Mouse (Mus musculus): ENCODE results near the gene Prkcb. TPM values are rescaled to one million over a fixed set of nuclear protein-coding genes. Genes with fewer than 3 reads are reported as not detected.

The Prkcb gene
- polyA plus RNA-seq, 1 experiment from 2014 or later: 117 TPM

DNA sequence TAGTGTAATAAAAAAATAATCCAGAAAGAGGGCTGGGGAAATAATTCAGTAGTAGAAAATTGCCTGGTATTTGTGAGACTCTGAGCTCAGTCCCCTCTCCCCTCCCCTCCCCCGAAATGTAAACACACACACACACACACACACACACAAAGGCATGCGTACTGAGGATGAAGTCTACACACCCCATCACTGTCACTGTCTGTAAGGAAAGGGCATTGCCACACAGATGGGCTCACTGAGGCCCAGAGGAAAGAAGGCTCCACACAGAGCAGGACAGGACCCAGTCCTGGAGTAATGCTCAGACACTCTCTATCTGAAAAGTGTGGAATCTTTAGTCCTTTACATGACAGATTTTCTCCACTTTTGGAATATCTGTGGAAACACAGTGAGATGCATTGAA is 178.2 kb downstream of the Prkcb start:
- Histone ChIP-seq H3K27ac (no peak overlapping the region), H3K4me2 (no peak overlapping the region), H3K36me3 (replicated peaks) (no peaks in the 10 kb centered on the region), H3K9ac (no peak overlapping the region), H3K27me3 (replicated peaks) (0 out of 2 replicates have a peak, but pooled peaks cover 3% of the 10 kb centered on the region), H3K9me3 (no peaks in the 10 kb centered on the region), H3K4me1 (no peaks in the 10 kb centered on the region), H3K4me3 (no peak overlapping the region)
- no peak; the same call in 1 of the 2 replicates for ATAC-seq (replicated peaks)
- 88% methylated on average over 2 of the region's 2 CpGs for WGBS

DNA sequence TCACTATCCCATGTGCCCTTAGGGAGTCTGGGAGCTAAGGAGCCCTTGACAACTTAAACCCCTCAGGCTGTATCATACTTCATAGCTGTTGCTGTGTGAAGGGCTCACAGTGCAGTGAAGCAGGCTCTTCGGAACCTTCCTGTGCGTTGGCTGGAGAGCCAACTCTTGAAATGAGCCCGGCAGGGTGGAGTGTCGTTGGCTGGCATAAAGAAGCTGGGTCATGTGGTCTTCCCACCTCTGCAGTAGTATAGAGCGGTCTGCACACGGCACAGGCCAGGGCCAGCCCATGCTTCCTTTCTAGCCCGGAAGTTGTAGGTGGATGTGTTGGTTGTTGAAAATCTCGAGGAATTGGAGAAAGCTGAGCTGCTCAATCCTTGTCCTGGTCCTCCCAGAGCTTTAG is 179.3 kb downstream of the Prkcb start:
- Histone ChIP-seq H3K36me3 (replicated peaks) (no peaks in the 10 kb centered on the region), H3K9ac (no peak overlapping the region), H3K4me1 (no peaks in the 10 kb centered on the region), H3K27ac (no peak overlapping the region), H3K27me3 (replicated peaks) (0 out of 2 replicates have a peak, but pooled peaks cover 3% of the 10 kb centered on the region), H3K9me3 (no peaks in the 10 kb centered on the region), H3K4me3 (no peak overlapping the region), H3K4me2 (no peak overlapping the region)
- ATAC-seq (replicated peaks): 0 out of 2 replicates have a peak, but pooled peaks have one; percentile 40
- 86% methylated on average over 8 of the region's 8 CpGs for WGBS

DNA sequence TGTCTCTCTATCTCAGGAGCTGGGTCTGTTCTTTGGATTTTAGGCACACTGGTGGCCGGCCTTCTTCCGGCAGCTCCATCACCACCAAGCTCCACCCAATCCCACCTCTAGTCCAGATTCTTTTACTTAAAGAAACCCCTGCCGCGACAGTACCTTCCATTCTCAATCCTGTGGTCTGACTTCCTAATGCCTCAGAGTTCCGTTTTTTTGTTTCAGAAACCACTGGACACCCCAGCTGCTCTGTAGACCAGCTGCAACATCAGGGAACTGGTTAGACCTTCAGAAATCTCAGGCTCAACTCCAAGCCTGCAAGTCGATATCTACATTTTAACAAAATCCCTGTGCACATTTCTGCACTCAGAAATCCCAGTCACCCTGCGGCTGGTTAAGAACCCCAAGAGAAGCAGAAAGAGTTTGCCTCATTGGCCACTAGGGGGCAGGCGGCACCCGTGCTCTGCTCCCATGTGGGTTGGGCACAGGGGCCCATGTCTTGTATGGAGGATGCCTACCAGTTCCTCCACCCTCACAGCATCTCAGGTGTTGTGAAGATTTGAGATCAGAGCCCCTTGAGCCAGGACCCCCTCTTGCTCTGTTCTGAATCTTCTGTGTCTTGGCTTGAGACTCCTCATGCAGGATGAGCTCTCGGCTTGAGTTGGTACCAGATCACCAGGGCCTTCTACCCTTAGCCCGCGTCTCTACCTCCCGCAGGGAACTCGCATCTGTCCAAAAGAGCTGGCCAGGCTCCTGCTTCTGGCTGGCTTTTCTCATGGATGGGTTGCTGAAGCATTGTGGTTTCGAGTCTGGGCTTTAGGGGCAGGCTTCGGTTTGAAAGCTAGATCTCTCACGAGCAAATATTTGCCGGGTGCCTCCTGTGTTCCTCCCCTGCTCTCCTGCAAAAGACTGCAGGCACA is 182.1 kb downstream of the Prkcb start:
- WGBS: 55% methylated on average over 18 of the region's 18 CpGs
- H3K4me1 ChIP-seq: no peaks in the 10 kb centered on the region
- 0 out of 2 replicates have a peak, but pooled peaks cover 4% of the 10 kb centered on the region for H3K9me3 ChIP-seq
- H3K9ac ChIP-seq: no peak overlapping the region
- no peak overlapping the region for H3K4me3 ChIP-seq
- ATAC-seq (replicated peaks): peak; percentile 82; the same call in 1 of the 2 replicates
- H3K4me2 ChIP-seq: no peak overlapping the region
- H3K36me3 ChIP-seq (replicated peaks): no peaks in the 10 kb centered on the region
- H3K27ac ChIP-seq: no peak overlapping the region
- H3K27me3 ChIP-seq (replicated peaks): no peaks in the 10 kb centered on the region

DNA sequence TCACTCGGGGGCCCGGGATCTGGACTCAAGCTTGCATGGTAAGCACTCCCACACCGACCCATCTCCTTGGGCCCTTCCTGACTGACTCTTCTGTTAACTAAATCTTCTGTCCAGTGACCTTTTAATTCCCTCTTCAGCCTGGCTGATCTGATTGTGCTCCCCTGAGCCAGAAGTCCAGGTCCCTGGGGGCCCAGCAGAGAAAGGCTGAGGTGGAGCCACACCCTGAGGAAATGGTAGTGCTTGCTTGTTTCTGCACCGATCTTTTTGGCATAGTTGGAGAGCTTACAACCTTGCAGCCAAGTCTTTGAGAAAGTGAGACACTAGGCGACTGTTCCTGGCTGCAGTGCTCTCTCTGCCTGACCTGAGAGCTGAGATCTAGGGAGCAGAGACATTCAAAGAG is 183.7 kb downstream of the Prkcb start:
- Histone ChIP-seq H3K4me2 (no peak overlapping the region), H3K36me3 (replicated peaks) (no peaks in the 10 kb centered on the region), H3K9me3 (0 out of 2 replicates have a peak, but pooled peaks cover 4% of the 10 kb centered on the region), H3K27me3 (replicated peaks) (no peaks in the 10 kb centered on the region), H3K4me1 (peaks cover 7% of the 10 kb centered on the region), H3K4me3 (no peak overlapping the region), H3K27ac (no peak overlapping the region), H3K9ac (no peak overlapping the region)
- WGBS: 74% methylated on average over 5 of the region's 5 CpGs
- ATAC-seq (replicated peaks): no peak

DNA sequence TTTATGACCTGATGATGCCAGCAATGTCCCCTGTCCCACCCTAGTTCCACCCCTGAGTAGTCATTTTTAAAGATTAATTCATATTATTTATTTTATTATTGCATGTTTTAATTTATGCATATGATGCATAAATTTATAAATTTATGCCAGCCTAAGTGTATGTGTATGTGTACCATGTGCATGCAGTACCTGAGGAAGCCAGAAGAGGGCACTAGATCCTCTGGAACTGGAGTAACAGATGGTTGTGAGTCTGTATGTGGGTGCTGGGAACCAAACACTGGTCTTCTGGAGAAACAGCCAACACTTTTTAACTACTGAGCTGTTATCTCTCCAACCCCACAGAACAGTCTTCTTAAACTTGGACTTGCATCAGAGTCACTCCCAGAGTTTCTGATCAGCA is 186.5 kb downstream of the Prkcb start:
- H3K36me3 ChIP-seq (replicated peaks): no peaks in the 10 kb centered on the region
- peaks cover 28% of the 10 kb centered on the region for H3K4me1 ChIP-seq
- no peak overlapping the region for H3K27ac ChIP-seq
- no peak overlapping the region for H3K9ac ChIP-seq
- no peak overlapping the region for H3K4me3 ChIP-seq
- ATAC-seq (replicated peaks): no peak
- H3K9me3 ChIP-seq: 0 out of 2 replicates have a peak, but pooled peaks cover 4% of the 10 kb centered on the region
- no peaks in the 10 kb centered on the region for H3K27me3 ChIP-seq (replicated peaks)
- no peak overlapping the region for H3K4me2 ChIP-seq

DNA sequence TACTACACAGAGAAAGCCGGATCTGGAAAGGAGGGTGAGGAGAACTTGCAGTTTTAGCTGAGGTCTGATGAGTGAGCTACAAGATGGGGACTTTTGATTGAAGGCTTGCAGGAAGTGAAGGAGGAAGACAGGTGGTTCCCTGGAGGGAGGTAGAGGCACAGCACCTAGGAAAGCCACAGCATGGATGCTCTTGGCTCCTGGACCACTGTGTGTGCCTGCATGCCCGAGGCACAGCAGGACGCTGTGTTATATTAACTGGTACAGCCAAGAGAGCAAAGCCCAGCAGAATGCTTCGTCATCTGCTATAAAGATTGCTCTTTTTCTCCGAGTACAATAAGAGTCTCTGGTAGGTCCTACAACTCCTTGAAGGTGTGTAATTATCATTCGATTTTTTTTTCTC is 188.1 kb downstream of the Prkcb start:
- no peak for ATAC-seq (replicated peaks)
- Histone ChIP-seq H3K27ac (peak overlapping the region; percentile 79; the same call in 1 of the 2 replicates), H3K4me3 (no peak overlapping the region), H3K4me2 (no peak overlapping the region), H3K9ac (no peak overlapping the region), H3K4me1 (peaks cover 28% of the 10 kb centered on the region), H3K27me3 (replicated peaks) (no peaks in the 10 kb centered on the region), H3K9me3 (0 out of 2 replicates have a peak, but pooled peaks cover 4% of the 10 kb centered on the region), H3K36me3 (replicated peaks) (no peaks in the 10 kb centered on the region)
- 74% methylated on average over 6 of the region's 6 CpGs for WGBS

DNA sequence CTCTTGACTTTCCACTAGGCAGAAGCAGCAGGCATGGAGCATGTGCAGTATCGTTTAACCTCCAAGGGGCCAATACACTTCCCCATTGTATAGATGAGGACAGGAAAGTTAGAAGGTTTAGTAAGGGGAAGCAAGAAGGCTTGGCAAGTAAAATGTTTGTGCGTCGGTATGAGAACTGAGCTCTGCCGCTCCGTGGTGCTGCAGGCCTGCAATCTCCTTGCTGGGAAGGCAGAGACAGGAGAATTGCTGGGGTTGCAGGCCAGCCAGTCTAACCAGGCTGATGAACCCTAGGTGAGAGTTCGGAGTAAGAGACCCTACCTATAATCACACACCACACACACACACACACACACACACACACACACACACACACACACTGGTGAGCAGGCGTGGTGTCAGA is 188.6 kb downstream of the Prkcb start:
- Histone ChIP-seq H3K4me3 (no peak overlapping the region), H3K27me3 (replicated peaks) (no peaks in the 10 kb centered on the region), H3K4me2 (no peak overlapping the region), H3K36me3 (replicated peaks) (no peaks in the 10 kb centered on the region), H3K9ac (no peak overlapping the region), H3K27ac (peak overlapping the region; percentile 79), H3K9me3 (0 out of 2 replicates have a peak, but pooled peaks cover 4% of the 10 kb centered on the region), H3K4me1 (peaks cover 28% of the 10 kb centered on the region)
- WGBS: 54% methylated on average over 7 of the region's 7 CpGs
- ATAC-seq (replicated peaks): peak; percentile 16; the same call in 1 of the 2 replicates

DNA sequence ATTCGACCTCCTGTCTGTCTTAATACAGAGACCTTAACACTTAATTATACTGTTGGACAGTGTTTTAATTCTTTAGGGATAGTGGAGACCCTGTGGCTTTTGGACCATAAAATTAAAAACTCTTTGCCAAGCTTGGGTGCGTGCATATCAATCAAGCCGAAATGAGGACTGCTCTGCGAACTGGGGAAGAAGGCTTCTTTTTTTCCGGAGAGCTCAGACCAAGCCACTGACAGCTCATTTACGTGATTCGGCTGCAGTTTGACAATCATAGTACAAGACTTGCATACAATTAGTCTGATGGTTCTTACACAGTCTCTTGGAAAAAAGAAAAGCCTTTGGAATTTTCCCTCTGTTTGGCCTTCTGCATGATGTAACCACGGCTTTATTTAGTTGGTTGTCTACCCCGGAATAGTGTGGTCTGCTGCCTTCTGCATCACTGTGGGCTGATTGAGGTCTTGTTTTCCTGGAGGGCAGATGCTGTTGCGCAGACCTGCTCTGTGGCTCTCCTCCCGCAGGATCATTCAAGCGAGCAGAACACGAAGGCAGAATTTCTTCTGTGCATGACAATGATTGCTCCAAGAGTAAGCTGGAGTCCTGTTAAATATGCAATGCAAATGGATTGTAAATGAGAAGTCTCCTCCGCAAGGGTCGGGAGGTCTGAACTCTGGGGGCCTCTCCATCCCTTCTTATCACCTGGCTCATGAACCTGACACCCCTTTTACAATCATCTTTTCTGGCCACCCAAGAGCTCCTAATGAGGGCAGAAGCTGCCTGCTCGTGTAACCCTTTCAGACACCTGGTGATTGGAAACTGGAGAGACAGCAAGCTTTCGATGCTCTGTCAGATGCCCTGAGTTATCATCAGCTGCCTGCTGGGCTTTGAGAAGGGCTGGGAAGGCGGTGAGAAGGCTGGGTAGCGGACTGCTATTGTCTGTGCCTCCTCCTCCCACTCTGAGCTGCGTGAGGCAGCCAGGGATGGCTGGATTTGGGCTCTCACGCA is 189.3 kb downstream of the Prkcb start:
- no peaks in the 10 kb centered on the region for H3K27me3 ChIP-seq (replicated peaks)
- peak overlapping the region; percentile 24 for H3K4me2 ChIP-seq
- H3K4me1 ChIP-seq: peaks cover 28% of the 10 kb centered on the region
- no peaks in the 10 kb centered on the region for H3K36me3 ChIP-seq (replicated peaks)
- no peak overlapping the region for H3K4me3 ChIP-seq
- WGBS: 3% methylated on average over 21 of the region's 21 CpGs
- H3K9me3 ChIP-seq: 0 out of 2 replicates have a peak, but pooled peaks cover 4% of the 10 kb centered on the region
- H3K9ac ChIP-seq: 0 out of 2 replicates have a peak overlapping the region, but pooled peaks have one; percentile 20
- ATAC-seq (replicated peaks): peak; percentile 82
- peak overlapping the region; percentile 79 for H3K27ac ChIP-seq

DNA sequence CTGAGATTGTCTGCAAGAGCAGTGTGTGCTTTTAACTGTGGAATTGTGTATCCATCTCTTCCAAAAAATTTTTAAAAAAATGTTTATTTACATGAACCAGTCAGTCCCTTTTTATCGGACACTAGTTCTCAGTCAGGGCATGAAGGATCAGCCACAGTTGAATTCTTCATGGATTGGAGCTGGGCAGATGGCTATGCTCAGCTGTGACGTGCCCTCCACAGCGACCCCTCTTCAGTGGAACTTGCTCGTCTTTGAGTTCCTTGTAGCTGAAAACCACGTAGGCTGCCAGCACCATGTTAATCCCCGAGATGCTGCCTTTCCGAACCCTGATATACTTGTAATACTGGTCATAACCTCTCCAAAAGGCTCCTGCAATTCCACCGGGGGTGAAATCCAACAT is 195.4 kb downstream of the Prkcb start:
- H3K9me3 ChIP-seq: no peaks in the 10 kb centered on the region
- H3K36me3 ChIP-seq (replicated peaks): no peaks in the 10 kb centered on the region
- H3K4me3 ChIP-seq: no peak overlapping the region
- no peak overlapping the region for H3K27ac ChIP-seq
- no peak for ATAC-seq (replicated peaks)
- 67% methylated on average over 8 of the region's 8 CpGs for WGBS
- H3K9ac ChIP-seq: no peak overlapping the region
- H3K27me3 ChIP-seq (replicated peaks): no peaks in the 10 kb centered on the region
- no peak overlapping the region for H3K4me2 ChIP-seq
- H3K4me1 ChIP-seq: peaks cover 12% of the 10 kb centered on the region

DNA sequence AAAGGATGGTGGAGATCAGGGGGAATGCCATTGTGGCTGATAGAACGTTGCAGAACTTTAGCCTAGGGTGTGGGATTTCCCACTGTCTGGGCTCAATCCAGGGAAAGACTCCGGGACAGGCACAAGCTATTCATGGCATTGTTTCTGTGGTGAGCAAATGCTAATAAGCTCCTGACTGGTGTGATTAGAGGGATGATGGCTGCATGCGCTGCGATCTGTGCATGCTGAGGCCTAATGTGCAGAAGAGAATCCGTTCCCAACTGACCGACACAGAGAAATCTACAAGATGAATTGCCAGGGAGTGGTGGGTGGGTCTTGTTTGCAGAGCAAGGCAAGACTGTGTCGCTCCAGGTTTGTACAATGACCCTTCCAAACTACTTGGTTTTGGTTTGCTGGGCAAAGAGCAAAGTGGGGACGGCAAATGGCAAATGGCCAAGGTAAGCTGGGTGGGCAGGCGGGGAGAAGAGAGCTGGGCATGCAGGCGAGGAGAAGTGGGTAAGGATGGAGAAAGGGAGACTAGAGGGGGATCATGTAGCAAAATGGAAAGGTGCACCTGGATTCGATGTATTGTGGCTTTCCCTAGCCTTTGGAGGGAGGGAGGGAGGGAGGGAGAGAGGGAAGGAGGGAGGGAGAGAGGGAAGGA is 199.5 kb downstream of the Prkcb start:
- ATAC-seq (replicated peaks): 0 out of 2 replicates have a peak, but pooled peaks have one; percentile 37
- H3K4me2 ChIP-seq: no peak overlapping the region
- no peak overlapping the region for H3K9ac ChIP-seq
- H3K27me3 ChIP-seq (replicated peaks): no peaks in the 10 kb centered on the region
- peaks cover 11% of the 10 kb centered on the region for H3K4me1 ChIP-seq
- no peak overlapping the region for H3K4me3 ChIP-seq
- no peaks in the 10 kb centered on the region for H3K9me3 ChIP-seq
- H3K27ac ChIP-seq: no peak overlapping the region
- WGBS: 29% methylated on average over 11 of the region's 11 CpGs
- H3K36me3 ChIP-seq (replicated peaks): no peaks in the 10 kb centered on the region

DNA sequence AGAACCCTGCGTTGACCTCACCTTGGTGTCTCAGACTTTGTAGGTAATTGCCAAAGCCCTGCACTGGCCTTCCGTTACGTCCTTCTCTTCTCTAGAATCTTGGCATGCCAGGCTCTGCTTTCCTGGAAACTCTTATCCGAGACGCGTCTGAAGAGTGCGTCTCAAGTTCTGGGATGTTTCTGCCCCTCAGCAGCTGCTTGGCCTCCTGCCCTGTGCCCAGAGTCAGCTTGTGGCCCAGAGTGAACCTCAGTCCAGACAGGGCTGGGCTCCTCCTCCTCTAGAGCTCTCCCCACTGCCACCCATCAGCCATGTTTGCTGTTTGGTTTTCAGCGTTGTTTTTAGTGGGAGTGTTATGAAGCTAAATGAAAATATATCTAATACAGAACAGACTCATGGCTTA is 203.5 kb downstream of the Prkcb start:
- WGBS: 90% methylated on average over 8 of the region's 8 CpGs
- no peak overlapping the region for H3K27ac ChIP-seq
- no peak overlapping the region for H3K9ac ChIP-seq
- no peak for ATAC-seq (replicated peaks)
- H3K4me1 ChIP-seq: peaks cover 16% of the 10 kb centered on the region
- H3K9me3 ChIP-seq: no peaks in the 10 kb centered on the region
- no peaks in the 10 kb centered on the region; the same call in 1 of the 2 replicates for H3K27me3 ChIP-seq (replicated peaks)
- no peaks in the 10 kb centered on the region for H3K36me3 ChIP-seq (replicated peaks)
- no peak overlapping the region for H3K4me2 ChIP-seq
- no peak overlapping the region for H3K4me3 ChIP-seq

Data from midbrain, embryonic 15.5 days (tissue).